Comparison of ENCODE assay signal across 21 mouse cellular contexts in genomic region chr10:106824215-106824614, GRCm38 (mm10).
"Had no signal": no experiment of that assay in that cellular context is flagged by ENCODE, and none has a peak within 500 bp of the region (broad histone marks: within the 10 kb centered on the region; RNA-seq: fewer than 3 reads in every experiment).

No protein-coding gene starts in this region.

- ATAC-seq: forebrain, embryonic 13.5 days; forebrain, embryonic 14.5 days; forebrain, embryonic 15.5 days; forebrain, embryonic 16.5 days; forebrain, postnatal 0 days had no signal

- DNase-seq: cerebellum, adult 8-10 months; cerebellum, adult 9-10 months; cerebellum, adult 9-11 months; cerebellum, postnatal 10 days; cerebellum, postnatal 14 days; cerebellum, postnatal 25 days; cerebellum, postnatal 36 days; embryo, embryonic 11 days; forebrain, postnatal 0 days; gastrocnemius, adult 2 months; gastrocnemius, postnatal 10 days; gastrocnemius, postnatal 14 days; gastrocnemius, postnatal 25 days; gastrocnemius, postnatal 36 days; heart, adult 11 months; heart, adult 18-20 months; heart, adult 2 months had no signal
